Mouse (Mus musculus) heart, postnatal 25 days (tissue): ENCODE measurements around the gene Ccdc149. TPM values are rescaled to one million over a fixed set of nuclear protein-coding genes. Genes with fewer than 3 reads are reported as not detected.

Experiments
- DNase-seq: peaks from one replicate; pipeline ENCODE4 v3.0.0; 2022; ENCODE audit warnings: low spot score
- intact Hi-C: fragments of 180-260 bp; cut with DNase I; formaldehyde crosslinking; loops from one replicate; pipeline ENCODE4 v1.15.1; 2025
- total RNA-seq, 2 experiments: library from RNA; stranded (reverse); gene quantifications; 2 replicates each; pipeline ENCODE4 v1.2.3; 2021

Gene Ccdc149
- total RNA-seq, 2 experiments from 2014 or later = 6.8 to 7.1 TPM

GRCm38 (mm10) chr5:52457154-52457553 lies 14.2 kb downstream of the Ccdc149 start:
- intact Hi-C loops = no loop called here
- no peak for DNase-seq

GRCm38 (mm10) chr5:52450821-52451220 lies 20.5 kb downstream of the Ccdc149 start:
- DNase-seq = no peak
- intact Hi-C loops = no loop called here

DNA sequence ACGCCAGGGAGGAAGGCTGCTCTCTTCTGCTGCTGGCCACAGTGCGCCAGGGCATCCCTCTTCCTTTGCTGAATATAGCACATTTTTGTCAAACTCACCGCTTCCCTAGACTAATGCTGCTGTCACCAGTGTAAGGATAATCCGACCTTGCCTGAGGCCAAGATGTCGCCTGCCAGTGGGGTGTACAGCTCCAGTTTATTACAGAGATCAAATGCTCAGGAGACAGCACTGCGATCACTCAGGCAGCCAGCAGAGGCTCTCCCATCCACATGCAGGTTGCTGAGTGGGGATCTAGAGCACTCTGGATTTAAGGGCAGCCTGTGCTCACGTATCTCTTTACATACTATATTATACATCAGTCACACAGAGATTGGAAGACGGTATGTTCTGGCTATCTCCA lies 22.1 kb downstream of the Ccdc149 start:
- no peak for DNase-seq
- intact Hi-C loops = no loop called here

DNA sequence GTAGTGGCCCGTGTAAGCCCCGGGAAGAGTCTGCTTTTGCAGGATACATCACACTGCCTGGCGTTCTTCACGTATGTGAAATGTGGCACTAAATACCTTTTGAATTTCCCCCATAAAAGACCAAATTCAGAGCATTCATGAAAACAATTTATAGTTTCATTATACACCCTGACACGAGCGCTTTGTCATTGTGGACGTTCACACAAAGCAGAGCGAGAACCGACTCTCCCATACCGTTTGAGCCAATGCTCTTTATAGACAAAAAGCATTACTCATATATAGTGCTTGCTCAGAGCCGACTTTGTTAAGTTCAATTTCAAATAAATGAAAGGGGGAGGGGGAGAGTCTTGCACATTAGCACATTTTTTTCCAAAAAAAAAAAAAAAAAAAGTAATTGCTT lies 31.0 kb downstream of the Ccdc149 start:
- intact Hi-C loops = no loop called here
- no peak for DNase-seq

GRCm38 (mm10) chr5:52438946-52439345 lies 32.4 kb downstream of the Ccdc149 start:
- DNase-seq = no peak
- intact Hi-C loops = no loop called here

DNA sequence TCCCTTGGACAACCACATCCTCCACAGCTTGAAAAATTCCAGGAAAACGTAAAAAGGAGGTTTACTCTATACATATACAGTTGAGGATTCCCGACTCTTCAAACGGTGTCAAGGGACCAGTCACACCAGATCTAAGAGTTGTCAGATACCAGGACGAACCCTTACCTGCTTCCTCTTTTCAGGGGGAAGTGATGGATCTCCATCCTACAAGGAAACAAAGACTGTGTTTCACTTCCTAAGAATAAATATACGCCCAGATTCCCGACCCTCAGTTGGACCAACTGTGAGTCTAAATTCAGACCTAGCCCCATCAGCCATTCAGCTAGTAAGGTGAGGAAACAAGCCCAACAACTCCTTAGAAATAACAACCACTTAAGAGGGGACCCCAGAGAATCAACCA lies 35.8 kb downstream of the Ccdc149 start:
- intact Hi-C loops = no loop called here
- DNase-seq = no peak

DNA sequence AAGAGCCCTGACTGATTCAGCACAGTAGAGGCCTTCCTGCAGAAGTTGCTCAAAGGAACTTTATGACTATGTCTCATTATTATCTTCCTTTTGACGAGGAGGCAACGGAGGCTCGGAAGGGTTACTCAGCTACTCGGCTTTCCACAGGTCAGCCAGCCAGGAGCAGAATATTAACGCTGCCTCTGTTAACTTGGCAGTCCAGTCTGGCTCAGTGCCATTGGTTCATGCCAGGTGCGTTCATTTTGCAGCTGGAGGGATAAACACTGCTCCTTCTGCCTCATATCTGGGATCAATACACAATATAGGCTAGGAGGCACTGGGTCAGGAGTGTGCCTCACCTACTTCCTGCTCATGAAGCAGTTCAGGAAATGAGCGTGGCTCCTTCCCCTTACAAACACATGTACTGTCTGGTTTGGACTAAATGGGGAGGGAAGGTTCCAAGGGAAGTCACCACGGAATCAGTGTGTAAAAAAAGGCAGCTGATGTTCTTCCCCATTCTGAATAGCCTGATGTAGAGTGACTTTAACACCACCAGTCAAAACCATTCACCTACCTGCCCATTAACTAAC lies 40.0 kb downstream of the Ccdc149 start:
- intact Hi-C loops = no loop called here
- no peak for DNase-seq

DNA sequence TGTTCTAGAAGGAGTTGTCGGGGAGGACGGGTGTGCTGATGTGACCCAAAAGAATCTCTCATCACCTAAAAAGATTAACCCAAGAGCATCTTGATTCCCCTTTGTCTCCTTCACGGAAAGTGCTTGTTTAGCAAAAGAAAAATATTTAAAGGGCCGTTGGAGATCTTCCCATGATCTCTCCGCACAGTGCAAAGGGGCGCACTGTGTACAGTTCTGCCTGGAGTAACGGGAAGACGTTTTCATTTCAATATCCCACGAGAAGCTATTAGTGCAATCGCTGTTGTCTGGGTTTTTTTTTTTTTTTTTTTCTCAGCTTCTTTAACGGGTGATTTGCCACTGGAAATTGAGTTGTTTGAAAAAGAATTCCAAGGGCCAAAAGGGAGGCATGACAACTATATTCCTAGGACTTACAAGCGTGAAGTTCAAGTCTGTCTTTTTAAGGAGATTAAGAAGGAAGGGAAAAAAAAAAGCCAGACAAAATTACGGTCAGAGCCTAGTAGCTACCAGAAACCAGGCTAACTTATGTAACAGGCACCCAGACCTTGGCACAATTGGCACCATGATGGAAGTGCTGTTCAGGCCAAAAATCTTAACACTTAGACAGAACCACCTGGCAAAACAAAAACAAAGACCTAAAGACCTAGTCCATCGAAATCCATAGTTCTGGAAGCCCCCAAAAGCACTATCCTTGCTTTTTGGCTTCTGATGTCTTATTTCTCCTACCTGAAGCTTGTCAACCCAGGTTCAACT lies 41.4 kb downstream of the Ccdc149 start:
- no peak for DNase-seq
- intact Hi-C loops = no loop called here

GRCm38 (mm10) chr5:52428613-52429012 lies 42.7 kb downstream of the Ccdc149 start:
- intact Hi-C loops = no loop called here
- no peak for DNase-seq

- intact Hi-C loops = no loop called here
- no peak for DNase-seq
These were observed 45.5 kb downstream of the Ccdc149 start for GRCm38 (mm10) chr5:52425819-52426218.

- intact Hi-C loops = no loop called here
- no peak for DNase-seq
These were observed 47.4 kb downstream of the Ccdc149 start for GRCm38 (mm10) chr5:52423893-52424292.

DNA sequence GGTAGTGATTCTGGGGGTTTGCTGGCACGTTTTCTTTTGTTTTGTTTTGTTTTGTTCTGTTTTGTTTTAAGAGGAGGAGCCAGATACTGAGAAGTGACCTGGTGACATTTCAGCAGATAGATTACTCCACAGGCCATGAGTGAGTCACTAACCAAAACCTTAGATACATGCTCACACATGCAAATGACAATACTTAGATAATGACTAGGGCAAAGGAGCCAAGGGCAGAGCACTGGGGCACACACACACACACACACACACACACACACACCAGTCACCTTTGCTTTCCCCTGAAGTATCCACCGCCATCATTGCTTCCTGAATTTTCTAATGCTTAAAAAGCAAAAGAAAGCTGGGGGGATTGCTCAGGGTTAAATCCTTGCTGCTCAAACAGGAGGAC lies 54.8 kb downstream of the Ccdc149 start:
- intact Hi-C loops = no loop called here
- DNase-seq = no peak

- intact Hi-C loops = no loop called here
These were observed 55.4 kb downstream of the Ccdc149 start for GRCm38 (mm10) chr5:52415917-52416316.

DNA sequence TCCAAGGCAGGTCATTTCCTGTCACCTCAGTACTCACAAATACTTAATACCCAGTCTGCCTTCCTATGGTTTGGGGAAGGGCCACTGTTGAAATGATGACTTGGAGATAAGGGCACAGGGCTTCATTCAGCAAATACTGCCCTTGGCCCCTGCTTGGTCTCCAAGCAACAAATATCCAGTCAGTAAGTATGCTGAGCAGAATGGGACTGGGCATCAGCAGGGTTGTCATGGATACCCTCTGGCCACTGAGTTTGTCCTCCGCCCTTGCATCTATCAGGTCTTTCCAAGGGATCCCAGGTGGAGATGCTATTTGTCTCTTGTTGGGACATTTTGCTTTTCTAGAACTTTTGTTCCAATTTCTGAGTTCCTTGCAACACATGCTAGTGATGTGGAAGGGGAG lies 56.1 kb downstream of the Ccdc149 start:
- intact Hi-C loops = no loop called here
- DNase-seq = no peak

More at GRCm38 (mm10) chr5:52415917-52416316, 55.4 kb downstream of the Ccdc149 start:
- DNase-seq = no peak

DNA sequence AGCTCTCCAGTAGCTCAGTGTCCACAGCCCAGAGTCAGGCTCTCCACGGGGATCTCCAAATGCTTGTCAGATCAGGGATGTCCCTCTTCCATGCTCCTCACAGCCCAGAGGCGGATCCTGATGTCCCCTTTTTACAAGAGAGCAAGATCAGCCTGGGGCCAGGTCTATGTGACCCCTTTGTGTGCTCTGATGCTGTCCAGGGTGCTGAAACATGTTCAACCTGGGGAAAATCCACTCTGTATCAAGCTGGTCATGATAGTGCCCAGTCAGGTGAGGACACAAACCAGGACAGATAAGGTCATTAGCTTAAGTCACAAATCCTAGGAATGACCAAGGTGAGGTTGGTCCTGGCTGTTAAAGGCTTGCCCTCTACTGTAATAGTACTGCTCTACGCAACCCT lies 59.8 kb downstream of the Ccdc149 start:
- no peak for DNase-seq
- intact Hi-C loops = no loop called here

GRCm38 (mm10) chr5:52410197-52410596 lies 61.1 kb downstream of the Ccdc149 start:
- no peak for DNase-seq
- intact Hi-C loops = no loop called here

DNA sequence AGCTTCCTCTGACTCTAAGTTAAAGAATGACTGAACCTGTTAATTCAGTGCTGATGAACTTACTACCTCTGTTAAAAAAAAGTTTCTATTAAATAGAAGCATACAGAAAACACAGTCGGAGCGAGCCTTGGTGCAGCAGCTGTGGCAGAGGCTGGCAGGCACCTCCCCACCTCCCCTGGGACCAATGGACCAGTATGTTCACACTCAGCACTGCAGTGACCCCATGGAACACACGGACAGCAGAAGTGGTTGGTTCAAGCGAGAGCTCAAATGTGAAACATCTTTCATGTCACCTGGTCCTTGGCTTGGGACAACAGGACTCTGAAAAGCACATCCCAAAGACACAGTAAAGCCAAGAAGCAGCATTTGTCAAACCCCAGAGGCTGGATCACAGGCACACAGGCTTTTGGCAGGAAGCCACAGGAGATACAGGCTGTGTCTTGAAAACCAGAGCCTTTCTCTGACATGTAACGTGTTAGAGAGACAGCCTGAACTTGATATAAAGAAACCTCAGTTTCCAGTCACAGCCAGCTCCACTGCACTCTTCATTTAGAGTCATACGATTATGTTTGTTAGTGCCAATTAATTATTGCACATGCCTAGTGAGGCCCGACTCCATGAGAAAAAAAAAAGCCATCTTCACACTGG lies 62.5 kb downstream of the Ccdc149 start:
- DNase-seq = no peak
- intact Hi-C loops = no loop called here

- intact Hi-C loops = no loop called here
- no peak for DNase-seq
These were observed 66.9 kb downstream of the Ccdc149 start for GRCm38 (mm10) chr5:52404373-52404772.

DNA sequence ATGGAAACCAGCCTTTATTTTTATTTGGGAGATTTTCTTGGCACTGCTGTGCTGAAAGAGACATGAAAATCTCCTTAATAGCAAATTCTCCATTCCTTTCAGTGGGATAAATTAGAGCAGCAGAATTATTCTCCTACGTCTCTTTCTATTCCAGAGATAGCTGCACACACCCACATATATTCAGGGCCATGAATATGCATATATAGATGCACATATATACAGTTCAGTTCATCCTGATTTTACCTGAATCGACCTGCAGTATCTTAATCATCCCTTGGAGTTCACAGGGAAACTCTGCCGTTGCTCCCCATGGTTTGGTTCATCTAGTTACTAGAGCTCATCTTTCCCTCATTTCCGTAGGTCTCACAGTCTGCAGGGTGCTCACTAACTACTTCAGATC lies 77.6 kb downstream of the Ccdc149 start:
- no peak for DNase-seq
- intact Hi-C loops = no loop called here

DNA sequence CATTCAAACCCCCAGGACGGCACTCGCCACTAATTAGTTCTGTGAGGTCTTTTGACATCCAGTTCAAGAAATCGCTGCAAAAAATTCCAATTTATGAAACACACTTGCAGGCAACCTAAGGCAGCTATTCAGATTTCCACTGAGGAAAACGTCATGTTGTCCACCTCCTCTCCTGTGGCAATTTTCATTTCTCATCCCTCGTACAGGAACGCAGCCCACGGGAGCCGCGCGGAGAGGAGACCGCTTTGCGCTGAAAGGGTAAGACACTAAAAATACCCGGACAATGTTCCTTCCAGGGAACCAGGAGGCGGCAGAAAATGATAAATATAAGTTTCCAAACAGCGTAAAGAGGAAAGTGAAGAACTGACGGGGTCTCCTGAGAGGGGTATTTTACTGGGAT lies 79.8 kb downstream of the Ccdc149 start:
- DNase-seq = no peak
- intact Hi-C loops = no loop called here

DNA sequence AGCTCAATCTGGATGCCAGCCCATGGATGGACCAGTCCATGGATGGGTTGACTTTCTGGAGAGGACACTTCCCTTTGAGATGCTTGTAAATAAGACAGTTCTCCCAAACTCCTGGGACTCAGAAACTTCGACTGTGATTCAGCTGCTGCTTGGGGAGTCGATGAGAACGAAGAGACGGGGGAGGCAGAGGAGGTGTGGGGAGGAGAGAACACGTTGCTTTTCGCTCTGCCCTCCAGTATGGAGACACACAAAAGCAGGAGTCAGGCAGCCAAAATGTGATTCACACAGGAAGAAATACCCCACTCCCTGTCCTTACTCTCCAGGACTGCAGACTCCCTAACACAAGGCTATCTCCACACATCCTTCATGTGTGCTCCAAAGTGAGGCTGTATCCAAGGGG lies 80.9 kb downstream of the Ccdc149 start:
- intact Hi-C loops = no loop called here

More for the DNA sequence above, 80.9 kb downstream of the Ccdc149 start:
- DNase-seq = no peak
